Mouse (Mus musculus) thymus, postnatal 14 days (tissue): ENCODE data around the gene Gm49383.
A peak's percentile ranks its signal among the peaks of the same experiment; 100 is the strongest.
"Not testable (repeated sequence)": the region's sequence is repeated elsewhere in the genome, so short reads cannot be mapped to it uniquely, and the experiment has no call there.

ENCODE experiments used
- DNase-seq: peaks from one replicate; pipeline ENCODE4 v3.0.0; 2021

Gene Gm49383

GRCm38 (mm10) chr12:69198985-69199384 lies 2.1 kb upstream of the Gm49383 start:
- DNase-seq: no peak

- DNase-seq: peak; percentile 59
These were observed 1.2 kb upstream of the Gm49383 start, which contains the start of gene Dnaaf2 for GRCm38 (mm10) chr12:69198164-69198535. Gene Dnaaf2 (minus strand): TSS chr12:69198429.

GRCm38 (mm10) chr12:69197378-69198163 lies 667 bp upstream of the Gm49383 start:
- peak; percentile 54 for DNase-seq

GRCm38 (mm10) chr12:69192637-69193036 lies 4.3 kb downstream of the Gm49383 start:
- DNase-seq: no peak

GRCm38 (mm10) chr12:69191396-69191795 lies 5.5 kb downstream of the Gm49383 start:
- no peak for DNase-seq

GRCm38 (mm10) chr12:69190522-69190921 lies 6.4 kb downstream of the Gm49383 start:
- DNase-seq: peak; percentile 19

- no peak for DNase-seq
These were observed 6.8 kb downstream of the Gm49383 start for GRCm38 (mm10) chr12:69190074-69190473.

GRCm38 (mm10) chr12:69186811-69187471 lies 10.0 kb downstream of the Gm49383 start:
- DNase-seq: no peak

GRCm38 (mm10) chr12:69185371-69185770 lies 11.5 kb downstream of the Gm49383 start:
- DNase-seq: no peak

- no peak for DNase-seq
These were observed 12.3 kb downstream of the Gm49383 start for GRCm38 (mm10) chr12:69184342-69185295.

GRCm38 (mm10) chr12:69183583-69184308 lies 13.2 kb downstream of the Gm49383 start, which contains the start of the genes Rpl36al and Mgat2:
Gene Rpl36al (minus strand): TSS chr12:69184083.
Gene Mgat2 (plus strand): TSS chr12:69184157.
- peak; percentile 99 for DNase-seq

GRCm38 (mm10) chr12:69181800-69182199 lies 15.1 kb downstream of the Gm49383 start:
- DNase-seq: no peak

- no peak for DNase-seq
These were observed 17.5 kb downstream of the Gm49383 start for GRCm38 (mm10) chr12:69179371-69179770.

- DNase-seq: no peak
These were observed 19.4 kb downstream of the Gm49383 start for GRCm38 (mm10) chr12:69177526-69177925.

- no peak for DNase-seq
These were observed 20.9 kb downstream of the Gm49383 start for GRCm38 (mm10) chr12:69175975-69176374.

GRCm38 (mm10) chr12:69171307-69171706 lies 25.6 kb downstream of the Gm49383 start:
- DNase-seq: no peak

GRCm38 (mm10) chr12:69168461-69169106 lies 28.3 kb downstream of the Gm49383 start, which contains the start of gene Lrr1:
Gene Lrr1 (plus strand): TSS chr12:69168814.
- DNase-seq: peak; percentile 86

- no peak for DNase-seq
These were observed 29.0 kb downstream of the Gm49383 start for GRCm38 (mm10) chr12:69167656-69168460.

GRCm38 (mm10) chr12:69166861-69167581 lies 29.9 kb downstream of the Gm49383 start:
- DNase-seq: not testable (repeated sequence)

- no peak for DNase-seq
These were observed 32.0 kb downstream of the Gm49383 start for GRCm38 (mm10) chr12:69164904-69165303.
